Mouse (Mus musculus) cerebellum, adult 9-10 months (tissue): ENCODE data around the gene Gm14408.
"Not testable (repeated sequence)": the region's sequence is repeated elsewhere in the genome, so short reads cannot be mapped to it uniquely, and the experiment has no call there.

Experiments
- DNase-seq: peaks from one replicate; pipeline ENCODE4 v3.0.0; 2022

Gm14408 gene

DNA sequence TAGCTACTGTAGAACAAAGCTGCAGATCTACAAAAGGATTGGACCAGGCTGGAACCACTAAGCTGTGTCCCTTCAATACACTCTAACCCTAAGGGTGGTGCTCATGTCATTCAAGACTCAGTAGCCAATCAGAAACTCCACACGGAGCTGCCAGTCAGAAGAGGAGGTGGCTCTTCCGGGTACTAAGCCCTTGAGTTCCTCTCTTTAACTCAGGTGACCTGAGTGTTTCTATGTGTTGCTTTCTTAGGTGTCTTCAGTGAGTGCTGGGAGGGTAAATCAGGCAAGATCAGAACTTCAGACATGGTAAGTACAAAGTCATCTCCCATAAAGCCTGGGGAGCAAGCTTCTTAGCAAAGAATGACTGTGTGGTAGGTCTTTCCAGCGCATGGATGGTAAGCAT lies at the start of gene Gm14408:
Gene Gm14408 (plus strand): TSS at position 301 of the 400 bp plus-strand sequence.
- not testable (repeated sequence) for DNase-seq

GRCm38 (mm10) chr2:176798312-176798711 lies 32.6 kb upstream of the Gm14408 start, which contains the start of gene Gm14295:
TSS of gene Gm14295 (plus strand) at chr2:176798612.
- not testable (repeated sequence) for DNase-seq

GRCm38 (mm10) chr2:176798785-176799184 lies 32.2 kb upstream of the Gm14408 start:
- DNase-seq: not testable (repeated sequence)
